Mouse (Mus musculus) lung, postnatal 10 days (tissue): Measurements from ENCODE around the gene Tln2.

Experiments
- DNase-seq: peaks from one replicate; pipeline ENCODE4 v3.0.0; 2021

The Tln2 gene

DNA sequence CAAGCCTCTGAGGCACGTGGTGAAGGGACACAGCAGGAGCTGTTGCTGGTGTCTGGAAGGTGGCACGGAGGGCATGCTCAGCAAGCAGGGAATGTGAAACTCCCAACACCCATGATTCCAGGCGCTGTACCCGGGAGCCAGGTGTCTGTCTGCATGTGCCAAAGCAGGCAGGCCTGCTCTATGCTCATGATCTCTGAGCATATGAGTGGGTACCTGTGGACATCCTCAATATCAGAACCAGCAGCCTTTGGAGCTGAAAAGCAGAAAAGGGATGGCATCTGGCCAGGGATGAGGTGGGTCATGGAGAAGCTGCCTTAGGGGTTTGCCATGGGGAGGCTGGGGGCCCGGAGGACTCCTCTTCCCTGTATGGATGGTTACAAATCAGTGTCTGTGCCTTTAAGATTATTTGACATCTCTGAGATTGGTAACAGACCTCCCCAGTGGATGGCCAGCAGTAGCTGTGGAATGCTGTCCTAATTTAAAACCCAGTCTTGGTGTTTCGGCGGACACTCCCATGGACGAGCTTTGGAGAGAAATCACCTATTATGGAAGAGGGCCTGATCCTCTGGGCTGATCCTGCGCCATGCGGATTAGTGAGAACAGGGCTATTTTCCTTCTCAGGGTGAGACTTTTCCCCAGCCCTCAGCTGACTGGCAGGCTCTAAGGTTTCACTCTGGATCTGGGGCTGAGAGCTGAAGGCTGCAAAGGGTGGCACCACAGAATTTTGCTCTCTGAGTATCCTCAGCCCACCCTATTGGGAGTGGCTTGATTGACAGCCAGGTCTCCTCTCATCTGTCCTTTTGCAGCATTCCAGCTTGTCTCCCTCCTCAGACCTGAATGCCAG, 367.8 kb downstream of the Tln2 start:
- no peak for DNase-seq

DNA sequence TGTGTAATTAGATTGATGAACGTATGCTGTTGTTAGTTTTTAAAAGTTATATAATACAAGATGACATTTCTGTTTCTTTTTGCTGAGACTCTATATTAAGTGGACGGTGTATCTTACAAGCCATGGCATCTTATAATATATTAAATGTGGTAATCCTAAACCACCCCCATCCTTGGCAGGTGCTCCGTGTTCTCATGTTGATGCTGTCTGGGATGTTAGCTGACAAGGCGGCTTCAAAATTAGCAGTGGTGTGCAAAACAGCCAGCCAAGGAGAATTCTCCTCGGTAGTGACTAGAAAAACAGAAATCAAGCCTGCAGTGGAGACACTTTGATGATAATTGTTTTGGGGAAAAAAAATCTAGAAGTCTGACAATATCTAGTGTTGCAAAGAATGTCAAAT, 371.8 kb downstream of the Tln2 start:
- no peak for DNase-seq

DNA sequence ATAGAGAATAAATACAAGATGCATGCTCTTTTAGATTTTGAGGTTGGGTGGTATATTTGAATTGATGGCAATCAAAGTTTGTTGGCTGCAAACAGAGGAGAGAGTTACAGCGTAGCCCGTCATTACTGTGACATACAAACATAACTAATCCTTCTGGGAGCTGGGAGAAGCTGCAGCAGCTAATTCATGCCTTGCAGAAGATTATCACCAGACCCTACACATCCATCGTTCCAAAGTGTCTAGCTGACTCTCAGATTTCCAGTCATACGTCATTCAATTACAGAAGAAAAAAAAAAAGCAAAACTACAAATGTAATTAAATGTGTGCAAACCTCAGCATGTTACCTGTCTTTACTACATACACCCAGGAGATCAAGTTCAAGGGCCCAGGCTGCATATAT, 372.3 kb downstream of the Tln2 start:
- no peak for DNase-seq

DNA sequence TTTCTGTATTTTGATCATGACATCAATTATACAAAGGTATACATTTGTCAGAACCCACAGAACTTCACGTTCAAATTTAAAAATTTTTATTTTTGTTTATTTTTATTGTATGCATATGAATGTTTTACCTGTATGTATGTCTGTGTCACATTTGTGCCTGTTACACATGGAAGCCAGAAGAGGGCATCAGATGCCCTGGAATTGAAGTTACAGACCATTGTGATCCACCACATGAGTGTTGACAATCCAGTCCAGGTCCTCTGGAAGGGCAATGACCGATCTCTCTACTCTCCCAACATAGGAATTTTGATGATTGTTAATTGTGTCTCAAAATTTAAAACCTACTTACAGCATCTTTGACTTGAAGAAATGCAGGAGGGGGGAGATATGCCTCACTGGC, 374.9 kb downstream of the Tln2 start:
- DNase-seq = no peak

DNA sequence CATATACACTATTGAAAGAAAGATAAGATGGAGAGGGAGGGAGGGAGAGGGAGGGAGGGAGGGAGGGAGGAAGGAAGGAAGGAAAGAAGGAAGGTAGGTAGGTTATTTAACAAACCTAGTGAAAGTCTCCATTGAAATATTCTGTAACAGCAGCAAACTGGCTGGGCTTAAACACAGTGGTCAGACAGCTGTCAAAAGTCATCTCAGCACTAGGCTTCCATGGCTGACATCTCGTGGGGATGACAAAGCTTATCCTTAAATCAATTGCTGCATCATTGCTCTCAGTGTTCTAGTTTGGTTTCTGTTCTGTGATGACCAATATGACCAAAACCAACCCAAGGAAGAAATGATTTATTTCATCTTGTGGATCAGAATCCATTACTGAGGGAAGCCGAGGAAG, 376.0 kb downstream of the Tln2 start:
- DNase-seq = no peak

DNA sequence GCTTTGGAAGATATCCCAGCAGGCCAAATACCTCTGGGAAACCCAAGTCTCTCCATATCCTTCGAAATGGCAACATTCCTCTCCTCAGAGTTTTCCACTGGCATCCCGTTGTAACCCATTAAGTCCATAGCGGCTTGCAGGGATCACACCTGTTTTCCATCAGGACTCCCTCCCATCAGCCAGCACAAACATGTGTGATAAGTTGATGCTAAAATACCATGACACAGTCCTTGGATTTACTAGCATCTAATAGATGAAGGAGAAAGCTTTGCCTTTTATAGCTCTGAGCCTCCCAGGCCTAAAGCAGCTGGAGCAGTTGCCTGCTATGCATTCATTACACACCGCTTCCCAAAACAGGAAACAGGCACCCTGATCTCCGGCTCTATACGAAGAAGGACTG, 377.5 kb downstream of the Tln2 start:
- no peak for DNase-seq

DNA sequence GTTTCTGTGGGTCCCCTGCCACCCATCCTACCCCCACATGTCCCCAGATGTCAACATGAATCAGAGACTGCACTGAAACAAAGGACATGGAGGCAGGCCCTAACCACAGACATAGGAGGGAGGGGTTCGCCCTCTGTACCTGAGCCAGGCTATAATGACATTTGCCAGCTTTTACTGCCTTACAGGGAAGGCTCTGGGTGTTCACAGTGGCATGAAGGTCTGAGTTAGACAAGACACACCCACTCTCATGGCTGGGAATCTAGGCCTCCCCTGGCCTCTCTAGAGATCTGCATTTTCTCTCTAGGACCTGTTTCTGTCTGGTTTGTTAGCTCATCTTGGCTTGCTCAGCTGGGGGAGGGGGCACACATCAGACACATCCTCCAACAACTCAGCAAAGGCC, 380.8 kb downstream of the Tln2 start:
- no peak for DNase-seq

DNA sequence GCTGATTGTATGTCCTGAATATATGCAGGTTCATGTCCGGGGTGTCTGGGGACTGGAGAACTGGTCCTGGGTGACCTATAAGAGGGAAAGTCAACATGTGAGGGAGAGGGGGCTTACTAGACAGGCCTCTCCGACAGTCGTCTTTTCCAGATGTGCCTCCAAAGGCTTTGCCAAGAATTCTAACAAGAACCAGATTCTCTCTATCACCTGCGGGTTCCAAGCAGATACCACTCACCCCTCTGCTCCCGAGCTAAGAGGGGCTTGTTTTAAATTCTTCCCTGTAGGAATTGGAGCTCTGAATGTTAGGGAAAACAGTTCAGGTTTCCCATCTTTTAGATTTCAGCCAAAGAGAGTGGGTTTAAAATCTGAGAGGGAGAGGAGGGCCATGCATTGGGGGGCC, 381.3 kb downstream of the Tln2 start:
- no peak for DNase-seq

DNA sequence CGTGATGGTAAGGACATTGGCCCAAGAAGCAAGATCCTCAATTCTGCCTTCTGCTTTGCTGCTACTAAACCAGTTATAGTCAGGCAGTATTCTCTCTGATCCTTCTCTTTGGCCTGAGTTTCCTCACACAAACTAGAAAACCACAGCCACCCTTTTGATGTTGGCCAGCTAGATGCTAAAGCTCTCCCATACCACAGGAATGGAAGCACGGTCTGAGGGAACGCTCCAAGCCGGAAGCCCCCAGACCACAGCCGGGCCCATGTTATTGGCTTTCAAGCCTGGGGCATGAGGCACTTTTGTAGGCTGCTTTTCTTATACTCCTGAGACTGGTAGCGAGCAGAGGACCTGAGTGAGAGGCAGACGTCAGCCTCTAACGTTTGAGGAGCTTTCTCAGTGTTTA, 383.4 kb downstream of the Tln2 start:
- no peak for DNase-seq

DNA sequence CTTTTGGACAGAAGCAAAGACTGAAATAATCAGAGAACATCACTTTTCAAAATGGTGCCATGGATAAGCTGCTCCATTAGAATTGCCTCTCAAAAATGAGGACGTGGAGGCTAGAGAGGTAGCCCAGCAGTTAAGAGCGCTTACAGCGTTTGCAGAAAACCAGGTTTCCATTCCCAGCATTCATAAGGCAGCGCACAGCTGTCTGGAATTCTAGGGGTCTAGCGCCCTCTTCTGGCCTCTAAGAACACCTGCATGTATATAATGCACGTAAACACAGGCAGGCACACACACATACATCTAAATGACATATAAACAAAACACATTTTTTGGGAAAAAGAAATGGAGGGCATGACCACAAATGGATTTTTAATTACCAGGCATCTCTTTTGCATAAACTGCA, 385.7 kb downstream of the Tln2 start:
- no peak for DNase-seq

DNA sequence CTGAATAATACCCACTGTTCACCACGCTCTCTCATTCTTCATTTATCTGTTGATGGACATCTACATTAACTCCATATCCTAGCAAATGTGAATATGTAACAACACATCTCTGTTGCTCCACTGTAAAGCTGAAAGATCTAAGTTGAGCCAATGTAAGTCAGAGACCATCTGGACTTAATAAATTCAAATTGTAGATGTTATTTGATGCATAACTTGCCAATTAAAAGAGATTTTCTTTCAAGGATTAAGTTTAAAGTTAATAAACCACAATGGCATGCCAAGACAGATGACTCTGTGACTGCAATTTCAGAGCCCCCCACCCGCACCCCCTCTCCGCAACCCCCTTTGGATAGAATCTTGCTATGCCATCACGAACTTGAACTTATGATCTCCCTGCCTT, 386.3 kb downstream of the Tln2 start:
- no peak for DNase-seq

DNA sequence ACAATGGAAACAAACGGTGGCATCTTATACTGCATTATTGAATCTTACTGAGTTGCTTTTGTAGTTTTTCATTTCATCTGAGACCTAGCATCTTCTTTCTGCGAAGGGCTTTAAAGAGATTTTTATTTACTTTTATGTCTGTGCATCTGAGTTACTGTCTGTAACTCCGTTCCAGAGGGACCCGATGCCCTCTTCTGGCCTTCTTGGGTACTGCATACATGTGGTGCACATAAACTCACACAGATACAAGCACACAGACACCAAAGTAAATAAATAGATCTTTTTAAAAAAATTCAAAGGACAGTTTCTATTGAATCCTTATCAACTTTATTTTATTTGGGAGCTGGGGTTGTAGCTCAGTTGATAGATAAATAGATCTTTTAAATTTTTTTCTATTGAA, 388.1 kb downstream of the Tln2 start:
- no peak for DNase-seq

DNA sequence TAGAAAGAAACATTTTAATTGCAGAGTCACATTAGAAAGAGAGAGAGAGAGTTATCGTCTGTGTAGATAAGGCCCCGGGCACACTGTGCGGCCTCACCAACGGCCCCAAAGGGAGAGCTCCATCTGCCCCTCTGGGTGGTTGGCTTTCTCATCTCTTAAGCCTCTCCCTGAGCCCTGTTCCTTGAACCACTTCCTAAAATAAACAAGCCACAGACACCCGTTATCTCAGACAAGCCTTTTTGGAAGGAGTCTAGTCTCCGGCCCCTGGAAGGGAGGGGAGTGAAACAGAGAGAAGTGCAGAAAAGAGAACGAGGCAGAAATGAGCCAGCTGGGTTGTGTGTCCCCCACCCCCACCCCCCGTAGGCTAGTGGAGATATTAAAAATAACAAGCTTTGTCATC, 388.7 kb downstream of the Tln2 start:
- peak; percentile 46 for DNase-seq

DNA sequence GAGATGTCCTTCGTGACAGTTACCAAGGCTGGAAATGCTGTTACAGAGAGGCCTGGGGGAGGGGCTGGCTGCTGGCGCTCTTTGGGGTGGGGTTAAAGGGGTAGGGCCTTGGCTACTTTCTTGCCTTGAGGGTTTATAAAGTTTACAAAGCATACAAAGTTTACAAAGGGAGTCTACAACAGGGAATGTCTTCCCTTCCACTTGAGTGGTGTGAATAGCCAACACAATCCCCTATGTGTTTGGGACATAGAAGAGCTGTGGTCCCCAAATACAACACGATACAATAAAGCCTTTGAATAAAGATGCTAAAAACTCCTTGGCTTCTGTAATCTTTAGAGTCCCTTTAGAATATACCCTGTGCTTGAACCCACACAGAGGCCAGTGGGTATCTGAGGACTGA, 389.5 kb downstream of the Tln2 start:
- DNase-seq = no peak
